Mouse (Mus musculus) right cerebral cortex, postnatal 14 days (tissue): ENCODE measurements around the gene Tas2r107.
"Not testable (repeated sequence)": the region's sequence is repeated elsewhere in the genome, so short reads cannot be mapped to it uniquely, and the experiment has no call there.

ENCODE experiments used
- DNase-seq: peaks from one replicate; pipeline ENCODE4 v3.0.0; 2022

The Tas2r107 gene

GRCm38 (mm10) chr6:131660049-131660448 is at the start of gene Tas2r107:
TSS of gene Tas2r107 (minus strand) at chr6:131660149.
- no peak for DNase-seq

DNA sequence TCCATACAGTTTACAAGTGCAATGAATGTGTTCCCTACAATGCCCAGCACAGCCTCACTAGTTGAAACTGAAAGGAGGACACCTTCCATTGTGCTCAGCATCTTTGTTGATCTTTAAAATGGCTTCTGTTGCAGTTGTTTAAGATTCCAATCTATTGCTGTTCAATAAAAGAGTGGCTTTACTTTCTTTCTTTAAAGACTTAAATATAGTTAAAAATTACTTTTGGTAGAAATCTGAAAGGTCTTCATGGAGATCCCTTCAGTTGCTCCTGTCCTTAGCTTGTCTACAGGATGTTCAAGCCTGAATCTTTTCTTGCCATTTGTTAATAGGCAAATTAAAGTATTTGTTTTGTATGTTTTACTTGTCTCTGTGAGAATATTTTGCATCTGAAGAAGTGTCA is 30.0 kb upstream of the Tas2r107 start, which contains the start of gene Tas2r114:
Gene Tas2r114 (minus strand): TSS at position 101 of the 400 bp plus-strand sequence.
- no peak for DNase-seq

GRCm38 (mm10) chr6:131687395-131687794 is 27.4 kb upstream of the Tas2r107 start, which contains the start of gene Tas2r105:
TSS of gene Tas2r105 (minus strand) at chr6:131687495.
- no peak for DNase-seq

DNA sequence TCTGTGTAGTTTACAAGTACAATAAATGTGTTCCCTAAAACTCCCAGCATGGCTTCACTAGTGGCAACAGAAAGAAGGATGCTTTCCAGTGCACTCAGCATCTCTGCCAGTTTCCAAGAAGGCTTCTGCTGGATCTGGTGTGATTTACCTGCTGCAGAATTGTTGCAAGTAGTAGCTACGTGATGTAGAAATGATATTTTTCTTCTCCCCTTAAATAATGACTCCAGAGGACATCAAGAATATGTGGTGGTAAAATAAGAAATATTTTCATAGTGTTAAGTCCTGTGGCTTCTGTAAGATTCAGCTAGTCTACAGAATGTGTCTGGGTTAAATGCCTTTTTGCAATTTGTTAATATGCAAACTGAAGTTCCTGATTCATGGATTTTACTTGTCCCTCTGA is 25.7 kb upstream of the Tas2r107 start, which contains the start of gene Tas2r104:
Gene Tas2r104 (minus strand): TSS at position 101 of the 400 bp plus-strand sequence.
- no peak for DNase-seq

DNA sequence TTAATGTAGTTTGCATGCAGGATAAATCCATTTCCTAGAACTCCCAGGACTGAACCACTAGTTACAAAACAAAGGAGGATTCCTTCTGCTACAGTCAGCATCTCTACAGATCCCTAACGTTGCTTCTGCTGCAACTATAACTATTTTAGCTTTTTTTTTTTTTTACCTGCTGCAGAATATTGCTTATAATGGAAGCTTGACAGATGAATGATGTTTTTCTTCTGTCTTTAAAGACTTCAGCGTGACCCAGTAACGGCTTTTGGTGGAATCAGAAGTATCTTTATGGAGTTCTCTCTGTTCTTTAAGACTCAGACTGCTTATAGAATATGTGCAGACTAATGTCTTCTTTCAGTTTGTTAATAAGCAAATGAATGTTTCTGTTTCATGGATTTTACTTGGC is 18.8 kb upstream of the Tas2r107 start, which contains the start of gene Tas2r106:
Gene Tas2r106 (minus strand): TSS at position 101 of the 400 bp plus-strand sequence.
- DNase-seq: no peak

GRCm38 (mm10) chr6:131630812-131631211 is 29.1 kb downstream of the Tas2r107 start, which contains the start of gene Tas2r130:
TSS of gene Tas2r130 (minus strand) at chr6:131630912.
- no peak for DNase-seq

DNA sequence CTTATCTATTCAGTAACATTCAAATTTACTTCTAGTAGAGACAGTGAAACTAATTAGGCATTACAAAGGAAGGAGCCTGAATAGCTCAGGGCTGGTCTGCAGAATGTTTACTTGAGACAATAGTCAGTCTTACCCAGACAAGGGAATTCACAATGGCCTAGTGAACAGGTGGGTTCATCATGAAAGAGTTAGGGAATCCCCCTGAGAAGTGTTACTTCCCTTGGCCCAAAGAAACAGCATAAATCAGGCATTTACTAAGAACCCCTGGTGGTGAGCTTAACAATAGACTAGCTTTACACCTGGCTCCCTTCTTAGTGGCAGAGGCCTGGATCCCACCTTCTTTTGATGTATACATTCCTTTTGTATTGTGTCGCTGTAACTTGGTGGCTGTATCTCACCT is 50.0 kb downstream of the Tas2r107 start:
- not testable (repeated sequence) for DNase-seq
